Mouse (Mus musculus) B cell, adult 67 days (primary cell): ENCODE measurements around the gene Slc25a5. TPM values are rescaled to one million over a fixed set of nuclear protein-coding genes. Genes with fewer than 3 reads are reported as not detected.

Source experiments
- total RNA-seq, 2 experiments: library from RNA; stranded (reverse); gene quantifications; 4 replicates each; pipeline ENCODE4 v1.2.4; 2023

Slc25a5 gene
- total RNA-seq, result 100 to 1,000 TPM; 308 to 339 TPM

DNA sequence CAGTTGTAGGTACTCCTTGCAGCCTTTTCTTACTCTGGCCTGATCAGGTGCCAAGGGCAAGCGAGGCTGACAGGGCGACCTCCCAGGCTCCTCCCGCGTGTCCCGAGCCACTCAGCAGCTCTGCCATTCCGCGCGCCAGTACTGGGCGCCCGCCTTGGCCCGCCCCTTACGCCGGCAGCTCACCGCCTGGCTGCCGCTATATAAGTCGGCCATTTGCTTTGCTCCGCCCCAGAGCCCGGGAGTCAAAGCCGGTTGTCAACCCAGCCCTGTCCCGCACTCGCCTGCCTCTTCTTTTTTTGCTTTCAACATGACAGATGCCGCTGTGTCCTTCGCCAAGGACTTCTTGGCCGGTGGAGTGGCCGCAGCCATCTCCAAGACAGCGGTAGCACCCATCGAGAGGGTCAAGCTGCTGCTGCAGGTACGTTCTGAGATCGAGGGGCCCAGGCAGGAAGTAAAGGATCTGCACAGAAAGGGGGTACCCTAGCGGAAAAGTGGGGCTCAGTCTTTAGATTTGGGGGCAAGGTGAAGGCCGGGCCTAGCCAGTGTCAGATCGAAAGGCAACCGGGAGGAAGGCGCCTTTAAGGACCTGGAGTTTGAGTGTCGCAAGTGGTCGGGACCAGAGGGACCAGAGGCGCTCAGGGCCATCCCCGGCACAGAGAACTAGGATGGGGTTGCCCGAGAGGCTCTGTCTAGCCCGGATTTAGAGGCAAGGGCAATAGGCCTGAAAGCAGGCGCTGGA, at the start of gene Slc25a5:
Slc25a5 (plus strand) TSS at position 228 of the 739 bp plus-strand sequence.

Other genes with a start within 250 kb of the Slc25a5 start
- 10 to 100 TPM; 33.8 to 35.1 TPM for gene Pgrmc1, start 197.4 kb upstream of the Slc25a5 start, total RNA-seq
- 1 to 10 TPM; 3.6 to 4.6 TPM for gene Akap17b, start 150.3 kb upstream of the Slc25a5 start, total RNA-seq
- 1 to 10 TPM in 1 of 2 experiments, not detected in 1; 1.4 TPM for gene Slc25a43, start 52.0 kb upstream of the Slc25a5 start, total RNA-seq
- gene Ube2a, start 78.2 kb downstream of the Slc25a5 start, total RNA-seq, result 10 to 100 TPM; 67.4 to 81.5 TPM
- 10 to 100 TPM; 35.8 to 44.4 TPM for gene C330007P06Rik, start 78.5 kb downstream of the Slc25a5 start, total RNA-seq
- gene Nkrf, start 107.2 kb downstream of the Slc25a5 start, total RNA-seq, result 10 to 100 TPM; 13.0 to 13.3 TPM
- gene Sept6, start 196.1 kb downstream of the Slc25a5 start, total RNA-seq, result 100 to 1,000 TPM; 100 to 126 TPM